Mouse (Mus musculus) bone marrow, adult 2 months (tissue): ENCODE data around the gene Klhl36. TPM values are rescaled to one million over a fixed set of nuclear protein-coding genes. Genes with fewer than 3 reads are reported as not detected.

Experiments
- H3K27ac ChIP-seq: fragments of 200-500 bp; 2 replicates; pipeline ENCODE4 v1.5.1; 2012; ENCODE audit warnings: low read depth, mild to moderate bottlenecking, control low read depth, inconsistent platforms, low read length; ENCODE audit not compliant: control insufficient read depth, poor library complexity, insufficient read depth
- H3K4me1 ChIP-seq: fragments of 200-500 bp; 2 replicates; pipeline ENCODE4 v1.6.1; 2011; ENCODE audit warnings: low read length; ENCODE audit not compliant: control insufficient read depth, insufficient read depth
- H3K4me3 ChIP-seq: fragments of 200-500 bp; replicated peaks from 2 replicates; pipeline ENCODE3; 2011; ENCODE audit warnings: mild to moderate bottlenecking, low read depth, low read length, control low read depth; ENCODE audit not compliant: control insufficient read depth
- CTCF ChIP-seq: fragments of 200-500 bp; IDR thresholded peaks from 2 replicates; pipeline ENCODE4 v1.5.1; 2011; ENCODE audit warnings: low read length, control low read depth; ENCODE audit not compliant: control insufficient read depth, insufficient read depth
- POLR2A ChIP-seq: fragments of 200-500 bp; IDR thresholded peaks from 2 replicates; pipeline ENCODE4 v1.6.1; 2011; ENCODE audit warnings: low read depth, mild to moderate bottlenecking, control low read depth, low read length, borderline replicate concordance; ENCODE audit not compliant: control insufficient read depth
- WGBS: fragments of 180-500 bp; shearing (Covaris S2); methylation state at CpG from one replicate; pipeline ENCODE4 v1.1.7; 2018; 5-methylcytosine and 5-hydroxymethylcytosine counted together
- polyA plus RNA-seq: library from polyadenylated mRNA; stranded (reverse); fragments of >200 nt; gene quantifications from 2 replicates; pipeline ENCODE4 v1.2.4, GENCODE M21; 2011; ENCODE audit warnings: low replicate concordance; ENCODE audit not compliant: missing spikeins, insufficient read depth, insufficient read length

Gene Klhl36
- polyA plus RNA-seq, 1 experiment: 4.8 TPM

GRCm38 (mm10) chr8:119830589-119830988 is 31.5 kb upstream of the Klhl36 start:
- no peak for TF ChIP-seq CTCF
- TF ChIP-seq POLR2A: no peak
- Histone ChIP-seq H3K4me1 (peaks cover 32% of the 10 kb centered on the region), H3K4me3 (no peak overlapping the region), H3K27ac (no peak overlapping the region; the same call in 1 of the 2 replicates)
- 17% methylated on average over 7 of the region's 7 CpGs for WGBS

GRCm38 (mm10) chr8:119831336-119831995 is 30.6 kb upstream of the Klhl36 start:
- no peak overlapping the region; the same call in 1 of the 2 replicates for H3K27ac ChIP-seq
- H3K4me1 ChIP-seq: peaks cover 35% of the 10 kb centered on the region

GRCm38 (mm10) chr8:119832101-119832617 is 29.9 kb upstream of the Klhl36 start:
- no peak for TF ChIP-seq POLR2A
- no peak for TF ChIP-seq CTCF
- H3K4me3 ChIP-seq: no peak overlapping the region
- 75% methylated on average over 7 of the region's 7 CpGs for WGBS
- no peak overlapping the region for H3K27ac ChIP-seq
- peaks cover 38% of the 10 kb centered on the region for H3K4me1 ChIP-seq

More at GRCm38 (mm10) chr8:119831336-119831995, 30.6 kb upstream of the Klhl36 start:
- 25% methylated on average over 20 of the region's 20 CpGs for WGBS
- H3K4me3 ChIP-seq: no peak overlapping the region
- TF ChIP-seq CTCF (no peak), POLR2A (no peak)

GRCm38 (mm10) chr8:119832931-119833330 is 29.1 kb upstream of the Klhl36 start:
- TF ChIP-seq CTCF: no peak
- no peak for TF ChIP-seq POLR2A
- Histone ChIP-seq H3K27ac (no peak overlapping the region; the same call in 1 of the 2 replicates), H3K4me3 (no peak overlapping the region), H3K4me1 (peaks cover 37% of the 10 kb centered on the region)
- 34% methylated on average over 5 of the region's 5 CpGs for WGBS

GRCm38 (mm10) chr8:119834676-119835075 is 27.4 kb upstream of the Klhl36 start:
- TF ChIP-seq POLR2A (no peak), CTCF (no peak)
- H3K4me1 ChIP-seq: peaks cover 27% of the 10 kb centered on the region
- no peak overlapping the region for H3K4me3 ChIP-seq
- no peak overlapping the region for H3K27ac ChIP-seq
- WGBS: 86% methylated on average over 6 of the region's 6 CpGs

GRCm38 (mm10) chr8:119835270-119835669 is 26.8 kb upstream of the Klhl36 start:
- 82% methylated on average over 5 of the region's 5 CpGs for WGBS

GRCm38 (mm10) chr8:119836831-119837230 is 25.2 kb upstream of the Klhl36 start:
- WGBS: 68% methylated on average over 4 of the region's 4 CpGs
- peaks cover 22% of the 10 kb centered on the region for H3K4me1 ChIP-seq
- peak overlapping the region; percentile 15 for H3K4me3 ChIP-seq
- no peak for TF ChIP-seq POLR2A
- no peak for TF ChIP-seq CTCF
- no peak overlapping the region for H3K27ac ChIP-seq

More at GRCm38 (mm10) chr8:119835270-119835669, 26.8 kb upstream of the Klhl36 start:
- Histone ChIP-seq H3K27ac (no peak overlapping the region), H3K4me3 (no peak overlapping the region), H3K4me1 (peaks cover 26% of the 10 kb centered on the region)
- TF ChIP-seq POLR2A (no peak), CTCF (no peak)

GRCm38 (mm10) chr8:119837553-119838071 is 24.5 kb upstream of the Klhl36 start:
- TF ChIP-seq POLR2A (no peak), CTCF (no peak)
- peak overlapping the region; percentile 95 for H3K4me3 ChIP-seq
- H3K27ac ChIP-seq: peak overlapping the region; percentile 88
- H3K4me1 ChIP-seq: peaks cover 20% of the 10 kb centered on the region
- WGBS: 5% methylated on average over 10 of the region's 10 CpGs
